Mouse (Mus musculus): ENCODE results near the gene Cep97.

- TF ChIP-seq CTCF (IDR thresholded peaks at IDR 0.05; ENCODE audit: low read depth, low read length) (no peak), TAL1 (conservative IDR thresholded peaks at IDR 0.05; ENCODE audit: low read depth, low read length) (no peak), POLR2AphosphoS5 (IDR thresholded peaks at IDR 0.05; ENCODE audit: insufficient replicate concordance, low read depth, low read length) (no peak; the same call in 1 of the 2 replicates)
Measured at GRCm38 (mm10) chr16:55974903-55975285, 40.2 kb upstream of the Cep97 start.
